Mouse (Mus musculus) heart, postnatal 36 days (tissue): ENCODE results near the gene Tsks. TPM values are rescaled to one million over a fixed set of nuclear protein-coding genes. Genes with fewer than 3 reads are reported as not detected.

Experiments
- DNase-seq, 2 experiments: peaks; one replicate each; pipeline ENCODE4 v3.0.0; 2021 to 2022
- intact Hi-C: fragments of 180-260 bp; cut with DNase I; formaldehyde crosslinking; loops from one replicate; pipeline ENCODE4 v1.15.1; 2025
- total RNA-seq, 2 experiments: library from RNA; stranded (reverse); gene quantifications; 2 replicates each; pipeline ENCODE4 v1.2.3; 2021

Gene Tsks
- total RNA-seq, 2 experiments from 2014 or later, result not detected

- intact Hi-C loops, result no loop called here
- no peak for DNase-seq
Measured at GRCm38 (mm10) chr7:45002440-45002839, 59.4 kb downstream of the Tsks start.

GRCm38 (mm10) chr7:45004546-45004945 is 61.5 kb downstream of the Tsks start:
- intact Hi-C loops, result no loop called here
- DNase-seq, result no peak

- intact Hi-C loops, result no loop called here
- no peak for DNase-seq
Measured at GRCm38 (mm10) chr7:45005321-45005992, 62.5 kb downstream of the Tsks start.

GRCm38 (mm10) chr7:45006503-45006902 is 63.5 kb downstream of the Tsks start:
- intact Hi-C loops, result no loop called here
- no peak for DNase-seq

- DNase-seq, result no peak
- intact Hi-C loops, result no loop called here
Measured at GRCm38 (mm10) chr7:45007141-45007540, 64.1 kb downstream of the Tsks start.

Other genes with a start within 250 kb of the Tsks start
- gene Izumo2, start 234.5 kb upstream of the Tsks start, total RNA-seq, result not detected
- gene Vrk3, start 194.8 kb upstream of the Tsks start, total RNA-seq, result 10 to 100 TPM; 25.3 to 26.7 TPM
- gene Zfp473, start 192.2 kb upstream of the Tsks start, total RNA-seq, result under 1 TPM; 0.06 to 0.14 TPM
- gene Nup62, start 127.1 kb upstream of the Tsks start, total RNA-seq, result 10 to 100 TPM; 21.9 to 28.9 TPM
- gene Il4i1, start 126.8 kb upstream of the Tsks start, total RNA-seq, result under 1 TPM; 0.89 TPM
- 10 to 100 TPM; 54.3 to 62.0 TPM for gene Atf5, start 126.5 kb upstream of the Tsks start, total RNA-seq
- 10 to 100 TPM; 73.6 to 75.4 TPM for gene Akt1s1, start 94.2 kb upstream of the Tsks start, total RNA-seq
- gene Tbc1d17, start 94.1 kb upstream of the Tsks start, total RNA-seq, result 10 to 100 TPM; 58.1 to 59.1 TPM
- gene Pnkp, start 86.1 kb upstream of the Tsks start, total RNA-seq, result 10 to 100 TPM; 18.6 to 21.1 TPM
- 100 to 1,000 TPM; 158 to 183 TPM for gene Ptov1, start 73.4 kb upstream of the Tsks start, total RNA-seq
- 10 to 100 TPM; 76.9 to 81.1 TPM for gene Med25, start 50.5 kb upstream of the Tsks start, total RNA-seq
- gene Fuz, start 47.1 kb upstream of the Tsks start, total RNA-seq, result 10 to 100 TPM; 16.9 to 17.5 TPM
- gene Ap2a1, start 13.7 kb upstream of the Tsks start, total RNA-seq, result 10 to 100 TPM; 69.8 to 72.0 TPM
- 1 to 10 TPM; 1.4 to 2.1 TPM for gene Cpt1c, start 31.6 kb downstream of the Tsks start, total RNA-seq
- 100 to 1,000 TPM; 104 to 107 TPM for gene Prmt1, start 43.4 kb downstream of the Tsks start, total RNA-seq
- gene Irf3, start 54.4 kb downstream of the Tsks start, total RNA-seq, result 10 to 100 TPM; 27.3 to 31.7 TPM
- gene Bcl2l12, start 55.5 kb downstream of the Tsks start, total RNA-seq, result 10 to 100 TPM; 10.2 to 11.2 TPM
- 10 to 100 TPM; 48.0 to 48.1 TPM for gene Scaf1, start 73.2 kb downstream of the Tsks start, total RNA-seq
- 10 to 100 TPM; 45.1 to 53.3 TPM for gene Rras, start 74.8 kb downstream of the Tsks start, total RNA-seq
- gene Prr12, start 109.7 kb downstream of the Tsks start, total RNA-seq, result 10 to 100 TPM; 23.4 to 29.4 TPM
- 10 to 100 TPM; 30.3 to 32.1 TPM for gene Nosip, start 119.2 kb downstream of the Tsks start, total RNA-seq
- gene Prrg2, start 119.5 kb downstream of the Tsks start, total RNA-seq, result 1 to 10 TPM; 7.7 to 7.9 TPM
- 10 to 100 TPM; 26.4 to 28.1 TPM for gene Rcn3, start 149.0 kb downstream of the Tsks start, total RNA-seq
- 10 to 100 TPM; 77.1 to 84.5 TPM for gene Fcgrt, start 160.6 kb downstream of the Tsks start, total RNA-seq
- 100 to 1,000 TPM; 567 to 587 TPM for gene Rps11, start 181.2 kb downstream of the Tsks start, total RNA-seq
- gene Rpl13a, start 185.6 kb downstream of the Tsks start, total RNA-seq, result 100 to 1,000 TPM; 580 to 665 TPM
- not detected for gene Gm45713, start 193.0 kb downstream of the Tsks start, total RNA-seq
- gene Flt3l, start 193.2 kb downstream of the Tsks start, total RNA-seq, result 10 to 100 TPM in 1 of 2 experiments, 1 to 10 TPM in 1; 7.0 to 16.1 TPM
- gene Pih1d1, start 211.1 kb downstream of the Tsks start, total RNA-seq, result 10 to 100 TPM; 41.8 to 43.1 TPM
- 10 to 100 TPM; 20.6 to 22.8 TPM for gene Aldh16a1, start 211.4 kb downstream of the Tsks start, total RNA-seq
- gene Slc17a7, start 220.7 kb downstream of the Tsks start, total RNA-seq, result 10 to 100 TPM; 19.7 to 21.0 TPM
- gene Gfy, start 236.4 kb downstream of the Tsks start, total RNA-seq, result not detected
- gene Pth2, start 237.8 kb downstream of the Tsks start, total RNA-seq, result not detected